Mouse (Mus musculus) right cerebral cortex, adult 18-20 months (tissue): ENCODE measurements around the gene Vamp8.

Source experiments
- DNase-seq: peaks from one replicate; pipeline ENCODE4 v3.0.0; 2022; ENCODE audit warnings: mixed read lengths

The Vamp8 gene

DNA sequence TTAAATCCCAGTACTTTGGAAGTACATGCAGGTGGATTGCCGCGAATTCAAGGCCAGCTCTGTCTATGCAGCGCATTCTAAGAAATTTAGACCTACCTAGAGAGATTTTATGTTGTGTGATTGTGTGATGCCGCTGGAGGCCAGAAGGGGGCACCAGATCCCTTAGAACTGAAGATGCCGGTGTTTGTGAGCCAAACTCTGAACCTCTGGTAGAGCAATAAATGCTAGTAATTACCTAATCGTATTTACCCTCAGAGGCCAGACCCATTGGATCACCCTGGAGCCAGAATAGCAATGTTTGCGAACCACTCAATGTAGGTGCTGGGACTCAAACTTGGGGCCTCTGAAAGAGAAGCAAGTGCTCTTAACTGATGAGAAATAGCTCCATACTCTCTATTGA lies 11.4 kb upstream of the Vamp8 start:
- DNase-seq: peak; percentile 43

DNA sequence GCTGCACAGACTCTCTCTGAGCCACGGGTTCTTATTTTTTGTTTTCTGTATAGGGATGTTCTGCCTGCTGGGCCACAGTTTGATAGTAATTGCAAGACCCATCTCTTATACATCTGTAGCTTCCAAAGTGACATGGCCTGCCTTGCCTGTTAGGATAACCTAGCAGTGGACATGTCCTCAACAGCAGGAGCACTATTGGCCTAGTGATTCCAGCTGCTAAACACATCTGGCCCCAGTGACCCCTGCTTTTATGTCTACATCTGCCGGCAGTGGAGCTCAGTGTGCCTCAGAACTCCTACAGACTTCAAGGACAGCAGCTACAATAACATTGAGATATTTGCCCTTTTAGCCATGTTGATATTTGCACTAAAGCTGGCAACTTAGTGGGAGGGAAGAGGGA lies 9.5 kb upstream of the Vamp8 start:
- DNase-seq: no peak

DNA sequence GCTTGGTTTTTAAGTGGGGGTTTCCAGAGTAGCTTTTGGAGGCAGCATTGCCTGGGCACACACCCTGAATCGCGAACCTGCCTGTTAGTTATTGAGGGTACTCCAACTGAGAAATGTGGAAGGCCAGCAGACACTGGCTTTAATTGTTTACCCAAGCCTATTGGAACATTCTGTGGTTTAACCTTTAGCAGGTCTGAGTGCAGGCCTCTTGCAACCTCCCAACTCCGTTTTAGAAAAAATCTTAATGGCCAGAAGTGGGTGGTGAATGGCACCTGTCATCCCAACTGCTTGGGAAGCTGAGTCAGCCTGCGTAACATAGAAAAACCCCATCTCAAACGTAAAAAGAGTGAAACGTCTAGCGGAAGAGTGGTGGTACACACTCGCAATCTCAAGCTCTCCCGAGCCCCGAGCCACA lies 6.3 kb upstream of the Vamp8 start:
- DNase-seq: no peak

DNA sequence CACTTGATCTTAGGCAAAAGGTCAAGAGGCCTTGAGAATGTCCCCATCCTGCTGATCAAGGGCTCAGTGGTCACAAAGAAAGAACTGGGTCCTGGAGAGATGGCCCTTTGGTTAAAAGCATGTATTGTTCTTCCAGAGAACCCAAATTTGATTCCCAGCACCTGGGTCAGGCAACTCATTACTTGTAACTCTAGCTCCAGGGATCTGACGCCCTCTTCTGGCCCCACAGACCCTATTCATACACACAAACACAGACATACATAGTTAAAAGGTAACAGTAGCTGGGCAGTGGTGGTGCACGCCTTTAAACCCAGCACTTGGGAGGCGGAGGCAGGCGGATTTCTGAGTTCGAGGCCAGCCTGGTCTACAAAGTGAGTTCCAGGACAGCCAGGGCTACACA lies 1.8 kb upstream of the Vamp8 start:
- no peak for DNase-seq

DNA sequence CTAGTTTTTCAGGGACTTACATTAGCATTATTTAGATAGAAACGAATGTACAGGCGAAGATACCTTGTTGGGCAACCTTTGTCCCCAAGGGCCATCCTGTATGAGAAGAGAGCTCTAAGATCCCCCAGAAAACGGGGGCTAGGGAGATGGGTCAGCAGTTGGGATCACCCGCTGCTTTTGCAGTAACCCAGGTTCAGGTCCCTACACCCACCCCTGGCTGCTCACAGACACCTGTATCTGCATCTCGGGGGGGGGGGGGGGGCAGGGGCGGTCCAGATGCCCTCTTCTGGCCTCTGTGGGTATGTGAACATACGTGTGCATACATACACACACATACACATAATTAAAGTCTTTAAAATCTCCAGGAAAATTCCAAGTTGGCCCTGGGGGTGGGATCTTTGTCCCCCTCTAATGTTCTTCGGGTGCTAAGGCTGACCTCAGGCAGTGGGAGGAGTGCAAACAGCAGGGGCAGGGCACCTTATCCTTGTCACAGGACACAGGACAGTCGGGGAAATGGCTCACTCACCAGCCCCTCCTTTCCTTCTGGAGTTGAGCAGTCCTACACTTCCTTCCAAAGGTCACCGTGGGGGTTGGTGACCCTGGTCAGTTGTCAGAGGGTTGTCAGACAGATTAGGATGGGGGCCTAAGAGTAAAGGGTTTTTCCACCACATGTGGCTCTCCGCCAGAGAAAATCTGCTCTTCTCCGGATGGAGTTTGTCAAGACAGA lies 455 bp upstream of the Vamp8 start:
- no peak for DNase-seq

DNA sequence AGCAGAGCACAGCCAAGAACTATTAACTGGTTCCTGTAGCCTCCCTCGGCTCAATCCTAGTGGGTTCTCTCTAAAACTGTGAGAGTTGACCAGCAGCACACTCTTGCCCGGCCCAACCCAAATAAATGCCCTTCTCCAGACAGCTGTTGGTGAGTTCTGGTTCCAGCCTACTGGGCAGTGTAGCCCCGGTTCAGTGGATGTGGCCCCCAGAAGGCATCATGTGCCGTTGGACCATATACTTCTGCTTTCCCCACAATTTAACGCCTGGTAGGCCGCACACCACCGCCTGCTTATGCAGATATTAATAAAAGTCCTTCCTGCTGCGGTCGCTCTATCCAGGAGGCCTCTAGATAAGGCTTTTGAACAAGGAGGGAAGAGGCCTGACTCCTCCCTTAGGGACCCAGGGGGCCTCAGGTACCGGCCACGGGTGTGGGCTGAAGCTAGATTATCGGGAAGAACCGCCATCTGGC lies 997 bp downstream of the Vamp8 start:
- DNase-seq: no peak

DNA sequence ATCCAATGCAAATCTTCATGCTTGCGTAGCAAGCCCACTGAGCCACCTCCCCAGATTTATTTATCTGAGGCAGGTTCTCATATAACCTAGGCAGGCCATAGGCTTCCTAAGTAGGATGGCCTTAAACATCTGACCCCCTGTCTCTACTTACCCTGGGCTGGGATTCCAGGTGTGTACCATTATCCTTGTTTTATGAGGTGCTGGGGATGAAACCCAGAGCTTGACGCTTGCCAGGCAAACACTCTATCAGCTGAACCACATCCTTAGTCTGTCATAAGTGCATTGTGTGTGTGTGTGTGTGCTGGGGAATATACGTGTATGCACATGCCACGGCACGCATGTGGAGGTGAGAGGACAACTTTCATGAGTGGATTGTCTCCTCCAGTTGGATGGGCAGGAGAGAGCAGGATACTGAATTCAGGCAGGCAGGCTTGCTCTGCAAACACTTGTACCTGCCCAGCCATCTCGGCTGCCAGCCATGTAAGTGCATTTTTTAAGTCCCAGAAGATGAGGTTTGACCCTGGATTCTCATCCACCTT lies 1.6 kb downstream of the Vamp8 start:
- no peak for DNase-seq

DNA sequence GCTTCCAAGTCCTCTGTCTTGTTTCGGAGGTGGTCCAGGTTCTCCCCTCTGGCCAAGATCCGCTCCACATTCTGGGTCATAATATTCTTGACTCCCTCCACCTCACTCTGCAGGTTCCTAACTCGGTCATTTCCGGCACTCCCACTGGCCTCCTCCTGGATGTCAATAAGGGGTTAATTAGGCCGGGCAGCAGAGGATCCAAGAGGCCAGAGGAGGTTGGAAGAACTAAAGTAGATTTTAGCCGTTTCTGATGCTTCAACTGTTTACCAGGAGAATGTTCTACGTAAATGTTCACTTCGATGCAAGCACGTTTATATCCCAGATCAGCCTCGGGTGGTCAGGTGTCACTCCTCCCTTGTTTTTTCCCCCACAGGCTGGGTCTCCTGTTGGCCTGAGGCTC lies 2.2 kb downstream of the Vamp8 start:
- DNase-seq: no peak

DNA sequence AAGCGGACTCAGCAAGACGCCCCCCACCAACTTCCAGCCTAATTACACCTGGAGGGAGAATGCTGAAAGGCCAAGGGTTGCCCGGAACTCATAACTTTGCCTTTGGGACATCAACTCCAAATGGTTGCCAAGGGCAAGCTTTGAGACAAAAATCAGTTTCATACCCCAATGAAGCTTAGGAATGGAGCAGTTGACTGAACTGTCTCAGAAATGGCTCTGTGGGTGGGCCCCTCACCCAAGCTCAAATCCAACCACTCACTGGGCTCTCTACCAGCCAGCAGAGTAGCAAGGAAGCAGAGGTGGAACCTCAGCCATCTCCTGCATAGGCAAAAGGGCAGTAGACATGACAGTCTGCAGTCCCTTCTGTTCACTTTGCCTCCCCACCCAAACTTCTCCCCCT lies 2.7 kb downstream of the Vamp8 start:
- DNase-seq: no peak

DNA sequence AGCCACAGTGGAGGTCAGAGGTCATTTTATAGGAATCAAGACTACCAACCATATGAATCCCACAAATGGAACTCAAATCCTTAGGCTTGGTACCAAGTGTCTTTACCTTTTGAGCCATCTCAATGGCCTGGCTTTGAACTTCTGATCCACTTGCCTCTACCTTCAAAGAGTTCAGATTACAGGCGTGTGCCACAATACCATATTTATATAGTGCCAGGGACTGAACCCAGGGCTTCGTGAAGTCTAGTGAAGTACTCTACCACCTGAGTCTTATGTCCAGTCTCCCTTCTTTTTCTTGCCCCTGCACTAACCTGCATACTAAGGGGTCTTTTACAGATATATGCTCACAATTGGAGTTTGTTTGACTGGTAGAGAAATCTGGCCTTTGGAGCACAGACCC lies 3.9 kb downstream of the Vamp8 start:
- DNase-seq: no peak

DNA sequence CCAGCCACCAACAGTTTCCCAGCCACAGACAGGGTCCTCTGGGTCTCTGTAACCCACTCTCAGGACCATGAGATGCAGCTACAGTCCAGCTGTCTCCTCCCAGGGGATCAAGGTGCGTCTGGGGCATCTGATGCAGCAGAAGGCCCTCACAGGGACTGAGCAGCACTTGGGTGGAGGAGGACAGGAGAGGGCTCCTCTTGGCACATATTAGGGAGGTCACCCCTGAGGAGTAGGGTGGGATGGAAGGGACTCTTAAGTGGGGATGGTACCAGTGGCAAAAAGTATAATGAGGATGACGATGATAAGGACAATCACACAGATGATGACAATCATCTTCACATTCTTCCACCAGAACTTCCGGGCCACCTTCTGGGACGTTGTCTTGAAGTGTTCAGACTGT lies 5.2 kb downstream of the Vamp8 start:
- no peak for DNase-seq

DNA sequence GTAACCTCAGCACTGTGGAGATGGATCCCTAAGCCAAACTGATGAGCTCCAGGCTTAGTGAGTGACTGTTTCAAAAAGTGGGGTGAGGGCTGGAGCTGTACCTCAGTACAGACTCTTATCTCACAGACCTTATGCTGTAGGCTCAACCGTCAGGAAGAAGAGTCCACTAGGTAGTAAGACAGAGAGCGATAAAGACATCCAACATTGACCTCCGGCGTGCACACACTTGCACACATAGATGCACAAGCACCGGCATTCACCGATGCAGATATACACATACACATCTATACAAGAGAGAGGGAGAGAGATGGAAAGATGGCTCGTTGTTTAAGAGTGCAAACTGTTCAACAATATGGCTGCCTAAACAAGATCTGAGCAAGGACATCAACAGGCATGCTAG lies 6.6 kb downstream of the Vamp8 start:
- DNase-seq: no peak

DNA sequence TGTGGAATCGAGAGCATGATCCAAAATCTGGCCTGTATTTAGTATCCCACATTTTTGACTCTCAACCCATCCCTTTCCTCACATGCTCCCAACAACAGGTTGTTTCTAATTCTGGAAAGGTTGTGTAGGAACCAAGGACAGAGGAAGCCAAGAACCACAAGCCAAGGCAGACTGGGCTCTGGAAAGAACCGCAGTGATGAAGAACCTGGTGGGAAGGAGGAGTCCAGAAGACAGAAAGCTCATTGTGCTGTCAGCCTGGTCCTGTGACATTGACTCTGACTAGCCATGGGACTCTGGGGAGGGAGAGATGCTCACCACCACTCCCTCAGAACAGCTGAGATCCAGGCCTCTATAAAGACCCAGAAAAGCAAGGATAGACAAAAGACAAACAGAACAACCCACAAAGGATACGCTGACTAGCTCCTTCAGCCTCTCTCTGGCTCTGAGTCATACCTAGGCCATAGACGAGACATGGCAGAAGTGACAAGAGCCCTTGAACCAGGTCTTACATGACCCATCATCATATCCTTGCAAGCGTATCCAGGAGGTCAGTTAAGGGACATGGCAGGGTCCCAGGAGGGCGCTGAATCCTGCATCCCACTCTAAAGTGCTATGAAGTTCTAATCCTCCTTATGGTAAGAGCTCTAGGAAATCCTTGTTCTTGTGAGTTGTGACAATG lies 7.2 kb downstream of the Vamp8 start:
- DNase-seq: no peak

DNA sequence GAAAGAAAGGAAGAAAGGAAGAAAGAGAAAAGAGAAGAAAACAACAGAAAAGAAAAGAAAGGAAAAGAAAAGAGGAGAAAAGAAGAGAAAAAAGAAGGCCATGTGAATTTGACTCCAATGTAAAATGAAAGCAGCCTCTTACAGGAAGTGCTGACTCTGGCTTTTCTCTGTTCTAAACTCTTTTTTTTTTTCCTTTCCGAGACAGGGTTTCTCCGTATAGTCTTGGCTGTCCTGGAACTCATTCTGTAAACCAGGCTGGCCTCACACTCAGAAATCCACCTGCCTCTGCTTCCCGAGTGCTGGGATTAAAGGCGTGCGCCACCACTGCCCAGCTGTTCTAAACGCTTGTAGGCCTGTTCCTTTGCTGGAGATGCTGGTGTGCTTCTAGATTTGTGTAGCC lies 8.0 kb downstream of the Vamp8 start:
- no peak for DNase-seq

DNA sequence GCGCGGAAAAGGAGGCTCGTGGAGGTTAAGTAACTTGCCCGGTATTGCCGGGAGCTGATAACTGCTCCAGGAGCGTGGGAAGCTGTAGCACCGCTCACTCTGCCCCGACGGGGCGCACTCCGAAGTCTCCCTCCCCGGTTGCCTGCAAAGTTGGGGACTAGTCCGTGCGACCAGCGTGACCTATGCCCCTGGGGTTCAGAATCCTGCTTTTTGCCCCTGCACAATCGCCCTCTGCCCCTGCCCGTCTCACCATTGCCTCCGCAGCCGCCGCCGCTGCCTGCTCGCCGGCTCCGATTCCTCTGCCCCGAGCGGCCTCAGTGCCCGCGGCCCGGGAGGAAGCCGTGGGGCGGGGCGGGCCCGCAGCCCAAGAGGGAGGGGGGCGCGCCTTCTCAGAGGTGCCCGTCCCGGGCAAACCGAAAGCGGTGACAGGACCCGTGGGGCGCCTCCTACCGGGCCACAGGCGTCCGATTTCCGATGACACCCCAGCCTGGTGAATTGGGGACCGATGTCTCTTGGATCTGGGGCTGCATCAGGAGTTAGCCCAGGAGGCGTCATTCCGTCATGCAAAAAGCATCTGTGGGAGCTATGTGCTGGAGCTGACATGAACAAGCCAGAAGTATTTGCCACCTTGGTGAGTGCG lies 10.3 kb downstream of the Vamp8 start, which contains the start of gene Vamp5:
TSS of gene Vamp5 (minus strand) at position 338 of the 640 bp plus-strand sequence.
- DNase-seq: peak; percentile 45

DNA sequence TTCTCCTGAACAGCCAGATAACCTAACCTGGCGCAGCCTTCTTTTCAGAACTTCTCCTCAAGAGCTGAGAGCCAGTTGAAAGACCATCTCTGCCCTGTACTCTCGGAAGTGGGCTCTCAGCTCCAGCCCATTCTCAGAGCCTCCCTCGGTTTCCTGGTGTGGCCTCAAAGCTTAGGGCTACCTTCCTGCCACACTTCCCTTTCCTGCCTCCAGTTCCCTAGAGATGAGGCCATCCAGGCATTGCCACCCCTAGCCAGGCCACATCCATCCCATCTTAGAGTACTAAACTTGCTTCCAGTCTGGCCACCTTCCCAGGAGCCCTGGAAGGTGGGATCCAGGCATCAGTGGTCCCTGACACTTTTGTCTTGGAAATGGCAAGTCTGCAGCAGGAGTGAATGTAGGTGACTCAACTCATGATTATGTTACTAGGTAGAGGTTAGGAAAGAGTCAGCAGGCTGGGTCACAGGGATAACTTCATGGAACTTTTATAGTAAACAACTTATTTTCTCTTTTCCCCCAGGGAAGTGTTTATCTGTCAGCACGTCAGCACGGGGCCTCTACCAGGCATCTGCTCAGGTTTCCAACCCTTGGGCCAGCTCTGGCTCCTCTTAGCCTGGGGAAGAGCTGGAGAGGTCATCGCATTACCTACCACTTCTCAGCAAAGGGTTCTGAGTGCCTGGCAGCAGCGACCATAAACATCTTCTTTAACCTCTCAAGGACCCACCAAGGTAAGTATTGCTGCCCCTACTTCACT lies 10.9 kb downstream of the Vamp8 start:
- DNase-seq: no peak

DNA sequence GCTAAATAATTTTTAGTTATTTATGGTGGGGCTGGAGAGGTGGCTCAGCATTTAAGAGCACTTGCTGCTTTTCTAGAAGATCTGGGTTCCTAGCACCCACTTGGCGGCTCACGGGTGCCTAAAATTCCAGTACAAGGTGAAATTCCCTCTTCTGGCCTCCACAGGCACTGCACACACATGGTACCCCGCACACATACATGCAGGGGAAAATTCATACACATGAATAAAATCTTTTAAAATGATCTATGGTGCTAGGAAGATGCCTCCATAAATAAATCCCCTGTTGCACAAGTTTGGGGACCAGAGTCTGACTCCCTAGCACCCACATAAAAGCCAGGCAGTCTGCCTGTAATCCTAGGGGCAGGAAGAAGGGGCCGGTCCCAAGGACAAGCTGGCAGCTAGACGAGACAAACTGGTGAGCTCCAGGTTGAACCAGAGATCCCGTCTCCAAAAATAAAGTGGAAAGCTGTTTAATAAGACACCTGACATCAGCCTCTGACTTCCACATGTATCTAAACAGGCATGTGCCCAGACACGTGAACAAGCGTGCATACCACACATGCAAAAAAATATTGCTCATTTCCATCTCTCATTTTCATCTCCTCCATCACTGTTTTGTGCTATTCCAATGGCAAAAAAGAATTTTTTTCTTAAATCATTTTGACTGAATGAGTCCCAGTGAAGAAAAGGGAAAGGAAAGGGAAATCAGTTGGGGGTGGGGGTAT lies 11.8 kb downstream of the Vamp8 start:
- DNase-seq: no peak

DNA sequence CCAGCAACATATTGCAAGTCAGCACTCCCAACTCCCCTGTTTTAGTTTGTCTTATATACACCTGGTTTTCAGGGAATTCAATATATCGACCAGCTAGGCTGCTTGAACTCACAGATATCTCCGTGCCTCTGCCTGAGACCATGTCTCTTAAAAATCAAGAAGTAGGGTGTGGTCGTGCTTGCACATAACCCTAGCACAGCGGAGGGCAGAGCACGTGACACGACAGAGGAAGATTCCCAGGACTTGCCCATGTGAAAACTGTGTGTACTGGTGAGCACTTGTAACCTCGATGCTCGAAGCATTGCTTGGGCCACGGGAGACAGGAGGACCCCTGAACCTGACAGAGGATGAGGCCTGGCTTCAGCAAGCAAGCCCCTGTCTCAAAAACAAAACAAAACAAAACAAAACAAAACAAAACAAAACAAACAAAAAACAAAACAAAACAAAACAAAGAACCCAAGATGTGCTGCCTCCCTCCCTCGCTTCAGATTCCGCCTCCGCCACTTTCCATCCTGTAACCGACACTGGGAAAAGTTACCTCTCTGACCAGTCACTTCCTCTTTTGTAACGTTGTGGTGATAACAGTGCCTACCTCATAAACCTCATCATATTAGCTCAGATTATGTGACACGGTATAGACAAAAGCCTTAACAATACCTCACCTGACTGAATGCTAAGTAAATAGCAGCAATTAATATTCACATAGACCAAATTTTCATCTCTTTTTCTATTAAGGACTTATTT lies 15.5 kb downstream of the Vamp8 start:
- DNase-seq: no peak

DNA sequence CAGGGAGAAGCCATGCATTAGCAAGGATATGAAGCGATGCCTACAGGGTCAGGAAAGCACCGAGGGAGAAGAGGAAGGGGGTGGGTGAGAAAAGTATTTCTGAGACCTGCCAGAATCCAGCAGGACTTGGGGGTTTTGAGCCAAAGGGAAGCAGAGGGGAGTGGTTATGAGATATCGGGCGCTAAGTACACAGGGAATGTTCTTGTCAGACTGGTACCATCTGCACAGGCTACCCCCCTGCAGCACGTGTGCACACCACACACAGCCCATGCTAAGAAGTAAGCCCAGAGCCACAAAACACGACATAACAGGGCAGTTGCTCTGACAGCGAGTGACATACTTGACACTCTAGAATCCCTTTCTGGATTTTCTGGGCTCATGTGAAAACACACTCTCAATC lies 16.3 kb downstream of the Vamp8 start:
- DNase-seq: no peak

DNA sequence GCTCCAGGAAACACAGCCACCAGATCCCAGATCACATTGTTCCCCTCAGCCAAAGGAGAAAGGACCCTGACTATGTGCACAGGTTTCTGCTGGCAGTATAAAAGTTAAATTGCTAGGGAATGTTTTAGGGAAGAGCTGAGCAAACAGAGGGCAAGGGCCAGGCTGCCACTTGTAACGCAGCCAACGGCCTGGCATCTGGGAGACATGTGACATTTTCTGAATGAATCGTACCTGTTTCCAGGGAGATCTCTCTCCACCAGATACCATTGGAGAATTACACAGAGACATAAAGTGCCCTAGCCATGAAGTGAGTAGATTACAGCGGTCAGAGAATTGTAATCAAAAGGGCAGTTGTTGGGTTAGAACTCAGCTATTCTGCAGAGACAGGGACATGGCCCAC lies 17.3 kb downstream of the Vamp8 start:
- no peak for DNase-seq

DNA sequence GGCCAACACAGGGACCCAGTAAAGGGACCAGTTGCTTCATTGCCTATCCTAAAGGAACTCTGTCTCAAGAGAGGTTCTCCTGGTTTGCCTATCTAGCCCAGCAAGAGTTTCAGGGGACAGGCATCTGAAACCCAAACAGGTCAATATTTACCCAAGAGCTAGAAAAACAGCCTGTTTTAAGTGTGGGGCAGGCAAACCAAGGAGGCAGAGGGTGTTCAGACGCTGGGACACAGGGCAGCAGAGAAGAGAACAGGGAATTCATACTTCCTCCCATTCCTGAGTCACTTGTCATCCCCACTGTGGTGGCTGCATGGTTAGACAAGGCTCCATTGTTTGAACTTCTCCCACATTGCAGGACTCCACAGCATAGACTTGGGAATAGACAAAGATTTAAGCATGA lies 18.9 kb downstream of the Vamp8 start:
- DNase-seq: no peak

DNA sequence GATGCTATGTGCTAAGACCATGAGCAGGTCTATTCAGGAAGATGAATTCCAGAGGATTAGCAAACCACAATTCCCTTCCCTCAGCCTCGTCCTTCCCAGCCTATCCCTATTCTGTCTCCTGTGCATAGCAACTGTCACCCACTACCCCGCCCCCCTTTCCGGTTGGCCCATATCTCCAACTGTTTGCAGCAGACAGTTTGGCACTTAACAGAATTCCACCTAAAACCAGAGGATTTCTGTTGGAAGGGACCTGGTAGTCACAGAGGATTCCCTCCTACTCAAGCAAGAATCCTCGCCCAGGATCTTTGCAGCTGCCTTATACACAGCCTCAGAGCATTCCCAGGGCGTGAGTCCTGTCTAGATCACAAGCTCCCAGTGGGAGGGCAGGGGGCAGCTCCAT lies 19.4 kb downstream of the Vamp8 start:
- DNase-seq: peak; percentile 74
